Mouse (Mus musculus): Measurements from ENCODE around the gene Mob1a.

DNA sequence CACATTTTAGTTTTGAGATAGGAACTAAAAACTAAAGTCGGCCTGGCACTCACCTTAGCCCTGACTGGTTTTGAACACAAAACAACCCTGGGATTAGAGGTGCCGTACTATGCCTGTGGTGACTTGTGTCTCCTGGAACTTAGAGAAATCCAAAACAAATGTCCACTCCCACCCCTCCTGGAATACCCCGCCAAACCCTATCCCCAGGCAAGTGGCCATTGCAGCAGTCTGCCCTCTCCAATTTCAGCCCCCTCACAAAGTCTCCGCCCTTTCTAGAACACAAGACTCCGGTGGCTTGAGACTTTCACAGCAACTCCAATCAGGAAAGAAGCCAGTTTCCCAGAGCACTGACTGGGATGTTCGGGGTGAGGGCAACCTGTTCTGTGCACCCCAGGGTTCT is 23.1 kb downstream of the Mob1a start, which contains the start of gene Bola3:
- TF ChIP-seq CTCF (IDR thresholded peaks at IDR 0.05; ENCODE audit: borderline replicate concordance, insufficient read depth, low read depth, low read length) (no peak), POLR2A (IDR thresholded peaks at IDR 0.05; ENCODE audit: borderline replicate concordance, insufficient read depth, low read length) (no peak)
